Mouse (Mus musculus): Measurements from ENCODE around the gene Gna15.
A peak's percentile ranks its signal among the peaks of the same experiment; 100 is the strongest.

Gene Gna15

GRCm38 (mm10) chr10:81524051-81524605 is at the start of gene Gna15:
Gene Gna15 (minus strand): TSS chr10:81524225.
- no peak for DNase-seq (ENCODE audit: extremely low spot score)

- no peak for DNase-seq (ENCODE audit: extremely low spot score)
Measured at GRCm38 (mm10) chr10:81572975-81573374, 49.0 kb upstream of the Gna15 start.

- no peak for DNase-seq (ENCODE audit: extremely low spot score)
Measured at GRCm38 (mm10) chr10:81572133-81572671, 48.2 kb upstream of the Gna15 start.

GRCm38 (mm10) chr10:81571501-81571876 is 47.5 kb upstream of the Gna15 start:
- DNase-seq (ENCODE audit: extremely low spot score): peak; percentile 98

- DNase-seq (ENCODE audit: extremely low spot score): peak; percentile 97
Measured at GRCm38 (mm10) chr10:81570831-81571500, 46.9 kb upstream of the Gna15 start.

- no peak for DNase-seq (ENCODE audit: extremely low spot score)
Measured at GRCm38 (mm10) chr10:81570238-81570800, 46.3 kb upstream of the Gna15 start.

- no peak for DNase-seq (ENCODE audit: extremely low spot score)
Measured at GRCm38 (mm10) chr10:81569507-81570237, 45.6 kb upstream of the Gna15 start.

GRCm38 (mm10) chr10:81568381-81569191 is 44.6 kb upstream of the Gna15 start:
- DNase-seq (ENCODE audit: extremely low spot score): no peak

- DNase-seq (ENCODE audit: extremely low spot score): no peak
Measured at GRCm38 (mm10) chr10:81565257-81566228, 41.5 kb upstream of the Gna15 start.

- no peak for DNase-seq (ENCODE audit: extremely low spot score)
Measured at GRCm38 (mm10) chr10:81564734-81565133, 40.7 kb upstream of the Gna15 start.

GRCm38 (mm10) chr10:81564216-81564615 is 40.2 kb upstream of the Gna15 start:
- DNase-seq (ENCODE audit: extremely low spot score): peak; percentile 80

GRCm38 (mm10) chr10:81563481-81563880 is 39.5 kb upstream of the Gna15 start:
- no peak for DNase-seq (ENCODE audit: extremely low spot score)

- no peak for DNase-seq (ENCODE audit: extremely low spot score)
Measured at GRCm38 (mm10) chr10:81562411-81562810, 38.4 kb upstream of the Gna15 start.

- no peak for DNase-seq (ENCODE audit: extremely low spot score)
Measured at GRCm38 (mm10) chr10:81560719-81561459, 36.9 kb upstream of the Gna15 start.

- DNase-seq (ENCODE audit: extremely low spot score): no peak
Measured at GRCm38 (mm10) chr10:81559627-81560539, 35.9 kb upstream of the Gna15 start.

GRCm38 (mm10) chr10:81559163-81559626 is 35.2 kb upstream of the Gna15 start, which contains the start of gene Aes:
Gene Aes (plus strand): TSS chr10:81559488.
- DNase-seq (ENCODE audit: extremely low spot score): no peak

- no peak for DNase-seq (ENCODE audit: extremely low spot score)
Measured at GRCm38 (mm10) chr10:81557491-81557890, 33.5 kb upstream of the Gna15 start.

- no peak for DNase-seq (ENCODE audit: extremely low spot score)
Measured at GRCm38 (mm10) chr10:81556282-81556681, 32.3 kb upstream of the Gna15 start.
